Mouse (Mus musculus): ENCODE measurements at regions not wholly inside any gene's neighbourhood (a gene's known extent, or its start where the extent isn't known, plus 50 kb on each side); places are given as distances from the start of the nearest gene placed in this dataset.

GRCm38 (mm10) chr3:38396760-38397614 is 87.7 kb downstream of the Ankrd50 start:
- TF ChIP-seq SMC3 (IDR thresholded peaks at IDR 0.05; ENCODE audit: low read depth, low read length) (no peak), EP300 (IDR thresholded peaks at IDR 0.05; ENCODE audit: low read depth in 1 of 2, low read length in 2 of 2) (no peak), CTCF (IDR thresholded peaks at IDR 0.05 in 2 of 3, conservative IDR thresholded peaks at IDR 0.05 in 1 of 3; ENCODE audit: control insufficient read depth in 1 of 3, insufficient read depth in 1 of 3, low read depth in 2 of 3, low read length in 3 of 3, poor library complexity in 1 of 3, severe bottlenecking in 1 of 3) (no peak), E2F4 (IDR thresholded peaks at IDR 0.05; ENCODE audit: borderline replicate concordance, low read depth, low read length) (no peak)
